Comparison of ENCODE assay signal across 16 mouse cellular contexts in the genomic region with DNA sequence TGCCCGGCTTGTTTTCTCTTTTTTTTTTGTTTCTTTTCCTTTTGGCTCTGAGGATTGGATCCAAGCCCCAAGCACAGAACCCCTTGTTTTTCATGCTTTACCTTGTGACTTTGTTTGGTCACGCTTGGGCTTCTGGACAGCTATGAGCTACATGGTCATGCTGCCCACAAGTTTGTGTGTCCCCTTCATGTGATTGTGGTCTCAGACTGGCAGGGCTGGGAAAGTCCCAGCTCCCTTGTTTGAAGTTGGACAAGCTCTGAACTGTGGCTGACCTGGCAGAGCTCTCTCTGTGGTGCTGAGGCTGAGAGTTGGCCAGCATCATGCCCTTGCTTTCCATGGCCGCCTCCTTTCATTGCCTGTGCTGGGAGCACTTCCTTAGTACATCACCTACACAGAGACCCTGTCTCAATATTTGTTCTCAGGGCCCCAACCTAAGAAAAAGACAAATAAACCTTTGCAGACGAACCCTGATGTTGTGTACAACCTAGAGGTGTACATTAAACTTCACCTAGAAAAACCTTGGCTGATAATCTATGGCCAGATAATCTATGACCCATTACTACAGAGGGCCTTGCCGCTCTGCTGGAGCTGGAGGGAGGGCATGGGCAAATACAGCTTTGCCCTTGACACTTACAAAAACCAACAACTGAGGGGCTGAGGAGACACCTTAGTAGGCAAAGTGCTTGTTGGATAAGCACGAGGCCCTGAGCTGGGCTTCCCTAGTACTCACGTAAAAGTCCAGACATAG.
"Had no signal": no experiment of that assay in that cellular context is flagged by ENCODE, and none has a peak within 500 bp of the region (broad histone marks: within the 10 kb centered on the region; RNA-seq: fewer than 3 reads in every experiment).

No protein-coding gene starts in this region.

- H3K27ac ChIP-seq: liver, embryonic 13.5 days; liver, embryonic 15.5 days; midbrain, embryonic 10.5 days; midbrain, embryonic 12.5 days; neural tube, embryonic 12.5 days had no signal

- H3K4me1 ChIP-seq: midbrain, embryonic 10.5 days; midbrain, embryonic 12.5 days; neural tube, embryonic 12.5 days had no signal

- H3K4me3 ChIP-seq: liver, embryonic 13.5 days; liver, embryonic 15.5 days; midbrain, embryonic 10.5 days; midbrain, embryonic 12.5 days; myocyte; neural tube, embryonic 12.5 days had no signal

- H3K4me2 ChIP-seq: liver, embryonic 13.5 days; liver, embryonic 15.5 days; lung, embryonic 14.5 days; midbrain, embryonic 12.5 days; neural tube, embryonic 12.5 days had no signal

- H3K9me3 ChIP-seq: liver, embryonic 13.5 days; liver, embryonic 15.5 days; midbrain, embryonic 10.5 days; midbrain, embryonic 12.5 days; neural tube, embryonic 12.5 days had no signal

- DNase-seq: liver, embryonic 13.5 days; liver, postnatal 0 days; lung, embryonic 14.5 days; lung, postnatal 10 days; lung, postnatal 4 days; midbrain, embryonic 14.5 days; right cerebral cortex, postnatal 14 days; thymus, adult 18-20 months; thymus, postnatal 14 days; thymus, postnatal 4 days had no signal

- H3K36me3 ChIP-seq: liver, embryonic 13.5 days; liver, embryonic 15.5 days; midbrain, embryonic 10.5 days; midbrain, embryonic 12.5 days; neural tube, embryonic 12.5 days had no signal

- ATAC-seq: liver, postnatal 0 days; midbrain, embryonic 16.5 days had no signal

- H3K27me3 ChIP-seq: liver, embryonic 13.5 days; liver, embryonic 15.5 days; midbrain, embryonic 12.5 days; neural tube, embryonic 12.5 days had no signal

- H3K9ac ChIP-seq: liver, embryonic 13.5 days; liver, embryonic 15.5 days; liver, postnatal 0 days; lung, embryonic 14.5 days; midbrain, embryonic 12.5 days; neural tube, embryonic 12.5 days had no signal
